Mouse (Mus musculus) megakaryocyte progenitor cell, adult 5-6 weeks (primary cell): ENCODE data around the gene Kcp. TPM values are rescaled to one million over a fixed set of nuclear protein-coding genes. Genes with fewer than 3 reads are reported as not detected.

Experiments used
- ATAC-seq: replicated peaks from 2 replicates; pipeline ENCODE4 v1.8.0; 2016; ENCODE audit warnings: mild to moderate bottlenecking, moderate TSS enrichment, inconsistent platforms; ENCODE audit not compliant: poor library complexity
- total RNA-seq, 2 experiments: library from RNA; stranded (forward) in 1 of 2; stranded (reverse) in 1 of 2; fragments of 157-497, 149-512 nt in 1 of 2; fragments of 200-1000 nt in 1 of 2; gene quantifications; 2 replicates each; pipeline versions ENCODE4 v1.2.3 to v1.2.4; 2015 to 2017

Kcp gene
- total RNA-seq, 2 experiments from 2014 or later: 0.05 to 0.50 TPM

GRCm38 (mm10) chr6:29524034-29524489 lies 16.3 kb upstream of the Kcp start:
- ATAC-seq: peak; percentile 64

GRCm38 (mm10) chr6:29523301-29524033 lies 15.7 kb upstream of the Kcp start:
- ATAC-seq: no peak

- ATAC-seq: no peak
Observed at GRCm38 (mm10) chr6:29522626-29523300, 15.0 kb upstream of the Kcp start.

- ATAC-seq: peak; percentile 96
Observed at GRCm38 (mm10) chr6:29517139-29517538, 9.4 kb upstream of the Kcp start.

- ATAC-seq: peak; percentile 59
Observed at GRCm38 (mm10) chr6:29513284-29513683, 5.5 kb upstream of the Kcp start.

GRCm38 (mm10) chr6:29509086-29509485 lies 1.3 kb upstream of the Kcp start:
- ATAC-seq: no peak

- ATAC-seq: no peak
Observed at GRCm38 (mm10) chr6:29506834-29507233, 918 bp downstream of the Kcp start.

GRCm38 (mm10) chr6:29505493-29505892 lies 2.3 kb downstream of the Kcp start:
- no peak for ATAC-seq

GRCm38 (mm10) chr6:29501599-29501998 lies 6.2 kb downstream of the Kcp start:
- peak; percentile 65 for ATAC-seq

- ATAC-seq: no peak
Observed at GRCm38 (mm10) chr6:29500810-29501209, 6.9 kb downstream of the Kcp start.

- ATAC-seq: no peak
Observed at GRCm38 (mm10) chr6:29500177-29500576, 7.6 kb downstream of the Kcp start.

- no peak for ATAC-seq
Observed at GRCm38 (mm10) chr6:29497791-29498190, 10.0 kb downstream of the Kcp start.

- no peak for ATAC-seq
Observed at GRCm38 (mm10) chr6:29496270-29496669, 11.5 kb downstream of the Kcp start.

GRCm38 (mm10) chr6:29494101-29494500 lies 13.7 kb downstream of the Kcp start:
- ATAC-seq: no peak

GRCm38 (mm10) chr6:29485951-29486350 lies 21.8 kb downstream of the Kcp start:
- ATAC-seq: no peak

GRCm38 (mm10) chr6:29484716-29485559 lies 22.8 kb downstream of the Kcp start:
- peak; percentile 87 for ATAC-seq

- no peak for ATAC-seq
Observed at GRCm38 (mm10) chr6:29482691-29483090, 25.1 kb downstream of the Kcp start.

- ATAC-seq: no peak
Observed at GRCm38 (mm10) chr6:29474736-29475135, 33.0 kb downstream of the Kcp start.

GRCm38 (mm10) chr6:29473941-29474691 lies 33.6 kb downstream of the Kcp start:
- peak; percentile 99 for ATAC-seq

- no peak for ATAC-seq
Observed at GRCm38 (mm10) chr6:29471137-29471536, 36.6 kb downstream of the Kcp start, which contains the start of gene Atp6v1fnb. Gene Atp6v1fnb, plus strand, starts transcription at chr6:29471437.

GRCm38 (mm10) chr6:29468851-29469250 lies 38.9 kb downstream of the Kcp start:
- ATAC-seq: no peak
